Mouse (Mus musculus): ENCODE measurements around the gene Fam57b.
"Not testable (repeated sequence)": the region's sequence is repeated elsewhere in the genome, so short reads cannot be mapped to it uniquely, and the experiment has no call there.

Gene Fam57b

GRCm38 (mm10) chr7:126779101-126779500 is 18.4 kb upstream of the Fam57b start:
- not testable (repeated sequence) for DNase-seq

GRCm38 (mm10) chr7:126779983-126780970 is 17.2 kb upstream of the Fam57b start:
- DNase-seq = peak; percentile 89

GRCm38 (mm10) chr7:126780971-126781635 is 16.4 kb upstream of the Fam57b start, which contains the start of gene Tbx6:
TSS of gene Tbx6 (plus strand) at chr7:126781483.
- no peak for DNase-seq

- no peak for DNase-seq
These were observed 15.7 kb upstream of the Fam57b start for GRCm38 (mm10) chr7:126781661-126782370.

GRCm38 (mm10) chr7:126782693-126783092 is 14.8 kb upstream of the Fam57b start:
- no peak for DNase-seq

GRCm38 (mm10) chr7:126784469-126784868 is 13.0 kb upstream of the Fam57b start:
- DNase-seq = no peak

- DNase-seq = no peak
These were observed 12.4 kb upstream of the Fam57b start for GRCm38 (mm10) chr7:126785056-126785455.

GRCm38 (mm10) chr7:126786142-126786541 is 11.3 kb upstream of the Fam57b start:
- DNase-seq = no peak

- DNase-seq = no peak
These were observed 8.3 kb upstream of the Fam57b start for GRCm38 (mm10) chr7:126789141-126789540.

GRCm38 (mm10) chr7:126791851-126792720 is 5.4 kb upstream of the Fam57b start, which contains the start of gene Ppp4c:
TSS of gene Ppp4c (minus strand) at chr7:126792496.
- DNase-seq = peak; percentile 98

GRCm38 (mm10) chr7:126792721-126793443 is 4.6 kb upstream of the Fam57b start:
- no peak for DNase-seq

GRCm38 (mm10) chr7:126793456-126794270 is 3.8 kb upstream of the Fam57b start:
- no peak for DNase-seq

- DNase-seq = no peak
These were observed 3.2 kb upstream of the Fam57b start for GRCm38 (mm10) chr7:126794271-126794605.

GRCm38 (mm10) chr7:126795387-126796317 is 1.8 kb upstream of the Fam57b start:
- DNase-seq = no peak

GRCm38 (mm10) chr7:126796350-126796932 is 1.0 kb upstream of the Fam57b start:
- no peak for DNase-seq

- DNase-seq = no peak
These were observed 920 bp downstream of the Fam57b start for GRCm38 (mm10) chr7:126798127-126799049.

GRCm38 (mm10) chr7:126799050-126799467 is 1.6 kb downstream of the Fam57b start:
- DNase-seq = peak; percentile 97

Measured in lung, postnatal 14 days (tissue).